Mouse (Mus musculus) inflammation-experienced regulatory T-cells, adult 16 weeks (primary cell): ENCODE results near the gene Gab1. TPM values are rescaled to one million over a fixed set of nuclear protein-coding genes. Genes with fewer than 3 reads are reported as not detected.

Experiments
- polyA plus RNA-seq: library from polyadenylated mRNA; unstranded; fragments of 100-300 nt; shearing (Covaris generic); gene quantifications from one replicate; pipeline ENCODE4 v1.2.1, GENCODE M21; 2017

Gab1 gene
- not detected for polyA plus RNA-seq

DNA sequence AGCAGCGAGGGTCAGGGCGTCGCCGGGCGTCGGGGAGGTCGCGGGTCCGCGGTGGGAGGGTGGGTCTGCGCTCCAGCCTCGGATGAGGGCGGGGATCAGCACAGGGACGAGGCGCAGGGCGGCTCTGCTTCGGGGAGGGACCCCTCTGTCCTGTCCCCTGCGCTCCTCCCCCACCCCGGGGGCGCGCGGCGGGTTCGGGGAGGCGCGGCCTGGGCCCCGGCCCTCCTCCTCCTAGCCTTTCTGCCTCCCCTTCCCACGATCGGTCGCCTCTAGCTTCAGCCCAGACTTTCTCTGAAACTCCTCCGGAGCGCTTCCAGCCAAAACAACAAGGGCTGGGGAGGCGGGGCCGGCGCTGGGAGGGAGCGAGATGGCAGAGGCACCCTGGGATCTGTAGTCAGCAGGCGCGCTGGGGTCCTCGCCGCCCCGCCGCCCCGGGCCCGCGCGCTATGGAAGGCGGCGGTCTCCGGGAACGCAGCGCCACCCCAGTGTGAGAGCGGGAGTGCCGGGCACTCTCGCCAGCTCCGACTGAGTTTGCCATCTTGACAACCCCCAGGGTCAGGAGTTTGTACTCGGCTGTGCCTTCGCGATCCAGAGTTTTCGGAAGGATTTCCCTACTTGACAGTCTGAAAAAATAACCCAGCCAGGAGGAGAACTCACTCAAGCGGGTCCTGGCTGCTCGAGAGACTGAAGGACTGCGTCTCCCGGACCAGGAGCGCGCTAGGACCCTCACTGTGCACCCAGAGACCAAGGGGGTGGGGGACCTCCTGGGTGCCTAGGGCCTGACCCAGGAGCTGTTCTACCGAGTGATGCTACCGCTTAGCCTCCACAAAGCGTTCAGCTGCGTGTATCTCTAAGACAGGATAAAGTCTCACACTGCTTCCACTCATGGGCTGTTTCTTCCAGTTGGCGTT is at the start of gene Gab1:
Gene Gab1, minus strand, starts transcription at position 324 of the 911 bp plus-strand sequence.

DNA sequence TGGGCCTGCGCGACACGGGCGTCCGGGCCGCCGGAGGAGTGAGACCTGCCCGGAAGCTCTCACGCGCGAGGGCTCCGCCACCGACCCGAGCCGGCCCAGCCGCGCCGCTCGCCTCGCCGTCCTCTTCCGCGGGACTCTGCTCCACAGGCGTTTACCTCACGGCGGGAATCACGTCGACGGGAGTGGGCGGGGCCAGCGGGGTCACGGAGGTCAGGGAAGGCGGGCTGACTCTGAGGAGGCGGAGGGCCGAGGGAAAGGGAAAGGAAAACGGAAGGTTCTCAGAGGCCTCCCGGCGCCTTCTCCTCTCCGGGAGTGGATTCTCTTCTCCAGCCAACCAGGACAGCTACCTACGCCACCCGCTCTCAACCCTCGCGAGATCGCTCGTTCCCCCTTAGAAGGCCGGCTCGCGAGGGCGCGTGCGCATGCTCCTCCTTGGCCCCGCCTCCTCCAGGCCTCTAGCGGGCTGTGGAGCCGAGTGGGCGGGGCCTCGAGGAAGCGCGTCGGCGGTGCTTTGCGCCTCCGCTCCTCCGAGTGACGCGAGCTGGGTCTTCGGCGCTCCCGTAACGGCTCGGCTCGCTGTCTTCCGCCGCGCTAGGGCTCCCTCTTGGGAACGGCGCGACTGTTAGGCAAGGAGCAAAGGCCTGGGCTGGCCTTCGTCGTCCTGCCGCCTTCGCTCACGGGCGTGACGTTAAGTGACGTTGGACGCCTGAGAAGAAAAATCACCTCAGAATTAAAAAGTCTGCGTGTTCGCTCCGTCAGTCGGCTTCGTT is 141.0 kb downstream of the Gab1 start, which contains the start of gene Smarca5:
Gene Smarca5, minus strand, starts transcription at position 343 of the 770 bp plus-strand sequence.

Other genes with a start within 250 kb of the Gab1 start
- gene Smarca5, start 141.0 kb downstream of the Gab1 start, polyA plus RNA-seq: 10.0 TPM
- 55.4 TPM for gene Usp38, start 134.4 kb upstream of the Gab1 start, polyA plus RNA-seq